Mouse (Mus musculus) lung, embryonic 14.5 days (tissue): ENCODE measurements around the gene Gchfr. TPM values are rescaled to one million over a fixed set of nuclear protein-coding genes. Genes with fewer than 3 reads are reported as not detected.

Experiments
- ATAC-seq: fragments of 200-750 bp; cut with Nextera tagmentation; 2 replicates; pipeline ENCODE4 v1.8.0; 2017; ENCODE audit warnings: mild to moderate bottlenecking, moderate TSS enrichment, moderate library complexity; ENCODE audit not compliant: insufficient read depth
- DNase-seq: peaks from one replicate; pipeline ENCODE4 v3.0.0-alpha.2; 2015
- H3K27ac ChIP-seq: fragments of 300-500 bp; sonication (generic); 2 replicates; pipeline ENCODE4 v1.5.1; 2014; ENCODE audit warnings: low read depth, mild to moderate bottlenecking, moderate library complexity
- H3K27me3 ChIP-seq: fragments of 300-500 bp; sonication (generic); 2 replicates; pipeline ENCODE4 v1.6.1; 2014; ENCODE audit warnings: low read length, control low read depth; ENCODE audit not compliant: insufficient read depth
- H3K36me3 ChIP-seq: fragments of 300-500 bp; sonication (generic); 2 replicates; pipeline ENCODE4 v1.6.1; 2014; ENCODE audit warnings: control low read depth; ENCODE audit not compliant: insufficient read depth
- H3K4me1 ChIP-seq: fragments of 300-500 bp; sonication (generic); 2 replicates; pipeline ENCODE4 v1.6.1; 2014; ENCODE audit warnings: antibody characterized with exemption, control low read depth; ENCODE audit not compliant: insufficient read depth
- H3K4me2 ChIP-seq: fragments of 300-500 bp; sonication (generic); 2 replicates; pipeline ENCODE4 v1.6.1; 2014; ENCODE audit warnings: mild to moderate bottlenecking
- H3K4me3 ChIP-seq: fragments of 300-500 bp; sonication (generic); 2 replicates; pipeline ENCODE4 v1.5.1; 2014; ENCODE audit warnings: low read depth, low read length
- H3K9ac ChIP-seq: fragments of 300-500 bp; sonication (generic); 2 replicates; pipeline ENCODE4 v1.6.1; 2014
- H3K9me3 ChIP-seq: fragments of 300-500 bp; sonication (generic); 2 replicates; pipeline ENCODE4 v1.6.1; 2016; ENCODE audit warnings: low read depth, low read length, control low read depth
- CTCF ChIP-seq: IDR thresholded peaks from 2 replicates; pipeline ENCODE4 v1.5.1; 2016; ENCODE audit warnings: antibody characterized with exemption, low read depth
- WGBS: fragments of 180-500 bp; shearing (Covaris S2); extraction: QIAGEN DNeasy Blood & Tissue Kit; methylation state at CpG from one replicate; pipeline ENCODE4 v1.1.7; 2014; 5-methylcytosine and 5-hydroxymethylcytosine counted together
- polyA plus RNA-seq: library from polyadenylated mRNA; unstranded; fragments of >200 nt; fragmentation: Nextera tagmentation; extraction: Ambion mirVana; gene quantifications from 2 replicates; pipeline ENCODE4 v1.2.1, GENCODE M21; 2014

Gchfr gene
- polyA plus RNA-seq, 1 experiment from 2014 or later = 24.9 TPM

DNA sequence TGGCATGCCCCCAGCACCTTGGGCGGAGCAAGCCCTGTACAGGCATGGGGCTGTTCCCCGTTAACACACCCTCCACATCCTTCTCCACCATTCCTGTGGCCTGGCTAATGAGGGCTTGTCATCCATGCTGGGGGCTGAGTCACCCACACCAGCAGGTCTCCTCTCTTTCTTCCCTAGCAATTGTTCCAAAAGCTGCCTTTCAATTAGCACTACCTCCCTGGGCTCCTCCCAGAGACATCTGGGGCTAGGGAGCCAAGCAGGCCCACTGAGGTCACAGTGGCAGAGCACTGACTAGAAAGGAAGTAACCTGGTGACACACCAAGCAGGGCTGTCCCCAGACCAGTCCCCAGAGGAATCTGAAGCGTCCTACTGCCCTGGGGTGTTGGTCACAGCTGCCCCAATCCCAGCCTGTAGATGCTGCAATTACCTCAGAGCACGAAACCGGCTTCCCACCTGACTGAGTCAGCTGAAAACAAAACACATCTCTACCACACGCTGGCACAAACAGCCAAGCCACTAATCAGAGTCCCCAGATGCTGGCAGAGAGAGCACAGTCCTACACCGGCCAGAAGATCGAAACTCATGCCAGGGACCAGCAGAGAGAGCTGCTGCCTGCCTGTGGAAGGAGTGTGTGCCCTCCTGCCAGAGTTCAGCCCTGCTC lies 6.5 kb downstream of the Gchfr start, which contains the start of gene Gm14137:
Gene Gm14137, plus strand, starts transcription at position 519 of the 661 bp plus-strand sequence.
- H3K4me3 ChIP-seq = no peak within 1 kb of the TSS
- no peak for TF ChIP-seq CTCF
- DNase-seq (no peak), ATAC-seq (no peak)
- peaks cover 3% of the 10 kb centered on the region; the same call in 1 of the 2 replicates for H3K36me3 ChIP-seq
- no peak within 1 kb of the TSS for H3K9ac ChIP-seq
- H3K9me3 ChIP-seq = no peaks in the 10 kb centered on the region
- 56% methylated on average over 8 of the region's 8 CpGs for WGBS
- H3K4me2 ChIP-seq = peak within 1 kb of the TSS; percentile 41; the same call in 1 of the 2 replicates
- H3K27ac ChIP-seq = peak within 1 kb of the TSS; percentile 72; the same call in 1 of the 2 replicates
- no peaks in the 10 kb centered on the region for H3K27me3 ChIP-seq
- H3K4me1 ChIP-seq = peaks cover 10% of the 10 kb centered on the region

DNA sequence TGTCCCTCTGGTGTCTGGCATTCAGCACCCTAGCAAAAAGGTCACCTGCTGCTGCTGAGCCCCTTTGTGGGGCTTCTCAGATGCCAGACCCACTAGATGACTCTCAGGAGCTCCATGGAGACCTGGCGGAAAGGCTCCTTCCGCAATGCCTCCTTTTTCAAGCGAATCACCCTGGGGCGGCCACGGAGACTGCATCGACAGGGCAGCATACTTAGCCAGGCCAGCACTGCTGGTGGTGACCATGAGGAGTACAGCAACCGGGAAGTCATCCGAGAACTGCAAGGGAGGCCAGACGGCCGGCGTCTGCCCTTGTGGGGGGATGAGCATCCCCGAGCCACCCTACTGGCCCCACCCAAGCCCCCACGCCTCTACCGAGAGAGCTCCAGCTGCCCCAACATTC lies 7.3 kb downstream of the Gchfr start:
- TF ChIP-seq CTCF = no peak
- no peak overlapping the region for H3K9ac ChIP-seq
- WGBS = 64% methylated on average over 14 of the region's 14 CpGs
- peaks cover 10% of the 10 kb centered on the region for H3K4me1 ChIP-seq
- ATAC-seq (no peak), DNase-seq (no peak)
- no peaks in the 10 kb centered on the region for H3K9me3 ChIP-seq
- H3K4me3 ChIP-seq = no peak overlapping the region
- H3K27me3 ChIP-seq = no peaks in the 10 kb centered on the region
- H3K27ac ChIP-seq = no peak overlapping the region
- H3K36me3 ChIP-seq = peaks cover 10% of the 10 kb centered on the region
- H3K4me2 ChIP-seq = no peak overlapping the region

DNA sequence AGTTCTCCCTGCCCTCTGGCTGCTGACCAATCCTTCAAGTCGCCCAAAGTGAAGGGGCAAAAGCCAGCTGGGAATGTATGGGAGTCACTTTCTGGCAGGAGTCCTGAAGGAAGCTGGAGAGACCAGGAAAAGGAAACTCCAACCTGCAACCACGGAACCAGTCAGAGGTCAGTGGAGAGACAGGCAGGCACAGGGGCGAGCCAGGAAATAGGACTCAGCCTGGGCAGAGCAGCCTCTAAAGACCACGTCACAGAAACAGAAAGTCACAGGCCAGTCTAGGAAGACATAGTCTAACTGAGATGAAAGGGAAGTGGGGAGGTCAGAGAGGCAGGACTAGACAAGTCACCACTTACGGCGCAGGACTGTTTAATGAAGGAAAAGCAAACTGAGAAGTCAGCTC lies 8.0 kb downstream of the Gchfr start:
- H3K4me1 ChIP-seq = peaks cover 10% of the 10 kb centered on the region
- H3K9me3 ChIP-seq = no peaks in the 10 kb centered on the region
- no peak overlapping the region for H3K4me3 ChIP-seq
- H3K27ac ChIP-seq = no peak overlapping the region
- H3K36me3 ChIP-seq = peaks cover 16% of the 10 kb centered on the region
- no peak overlapping the region for H3K9ac ChIP-seq
- no peak for DNase-seq
- H3K27me3 ChIP-seq = no peaks in the 10 kb centered on the region
- no peak for ATAC-seq
- WGBS = 48% methylated on average over 6 of the region's 6 CpGs
- no peak for TF ChIP-seq CTCF
- H3K4me2 ChIP-seq = no peak overlapping the region

DNA sequence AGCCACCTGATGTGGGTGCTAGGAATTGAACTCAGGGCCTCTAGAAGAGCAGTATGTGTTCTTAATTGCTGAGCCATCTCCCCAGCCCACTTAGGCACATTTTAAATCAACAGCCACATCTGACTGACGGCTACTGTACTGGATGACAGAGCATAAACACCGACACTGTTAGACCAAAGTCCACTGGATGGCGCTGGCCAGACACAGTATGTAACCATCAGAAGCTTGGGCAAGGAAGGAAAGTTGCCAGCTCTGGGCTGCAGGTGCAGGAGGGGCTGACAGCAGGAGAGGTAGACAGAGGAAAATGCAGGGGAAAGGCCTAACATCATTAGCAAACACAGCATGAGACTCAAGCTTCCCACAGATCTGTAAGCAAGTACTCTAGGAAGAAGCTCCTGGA lies 9.2 kb downstream of the Gchfr start:
- Histone ChIP-seq H3K27me3 (no peaks in the 10 kb centered on the region), H3K4me2 (no peak overlapping the region), H3K9me3 (no peaks in the 10 kb centered on the region), H3K27ac (no peak overlapping the region), H3K36me3 (peaks cover 17% of the 10 kb centered on the region), H3K4me3 (no peak overlapping the region), H3K4me1 (peaks cover 10% of the 10 kb centered on the region), H3K9ac (no peak overlapping the region)
- ATAC-seq = no peak
- DNase-seq = no peak
- no peak for TF ChIP-seq CTCF
- 54% methylated on average over 3 of the region's 3 CpGs for WGBS

DNA sequence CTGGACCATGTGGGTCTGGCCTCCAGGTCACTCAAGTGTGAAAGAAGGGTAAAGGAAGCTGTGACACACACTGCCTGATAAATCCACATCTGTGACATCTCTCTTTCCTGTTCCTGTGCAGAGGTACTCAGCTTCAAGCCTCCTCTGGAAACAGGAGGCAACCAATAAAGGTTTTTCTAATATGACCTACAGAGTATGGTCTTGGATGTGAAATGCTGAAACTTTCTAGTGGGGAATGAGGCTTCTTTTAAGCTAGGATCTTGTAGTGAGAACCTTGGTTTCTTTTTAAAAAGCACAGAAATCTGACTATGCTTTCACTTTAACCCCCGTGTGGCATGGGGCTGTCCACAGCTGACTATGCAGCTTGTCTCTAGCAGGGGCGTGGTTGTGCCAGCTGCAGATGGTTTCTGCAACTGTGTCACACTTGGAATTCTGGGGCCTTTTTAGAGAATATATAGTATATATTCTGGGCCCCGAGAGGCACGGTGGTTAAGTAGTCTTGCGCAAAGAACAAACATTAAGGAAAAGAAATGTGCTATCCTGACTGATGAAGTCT lies 9.9 kb downstream of the Gchfr start:
- TF ChIP-seq CTCF = no peak
- Histone ChIP-seq H3K36me3 (peaks cover 17% of the 10 kb centered on the region), H3K4me3 (no peak overlapping the region), H3K9me3 (no peaks in the 10 kb centered on the region), H3K9ac (no peak overlapping the region), H3K4me2 (no peak overlapping the region), H3K4me1 (peaks cover 9% of the 10 kb centered on the region), H3K27me3 (no peaks in the 10 kb centered on the region), H3K27ac (no peak overlapping the region)
- no peak for ATAC-seq
- WGBS = 77% methylated on average over 5 of the region's 5 CpGs
- DNase-seq = no peak

- no peak overlapping the region for H3K27ac ChIP-seq
- WGBS = 85% methylated on average over 7 of the region's 7 CpGs
Measured at GRCm38 (mm10) chr2:119182914-119183313, 15.3 kb downstream of the Gchfr start.

DNA sequence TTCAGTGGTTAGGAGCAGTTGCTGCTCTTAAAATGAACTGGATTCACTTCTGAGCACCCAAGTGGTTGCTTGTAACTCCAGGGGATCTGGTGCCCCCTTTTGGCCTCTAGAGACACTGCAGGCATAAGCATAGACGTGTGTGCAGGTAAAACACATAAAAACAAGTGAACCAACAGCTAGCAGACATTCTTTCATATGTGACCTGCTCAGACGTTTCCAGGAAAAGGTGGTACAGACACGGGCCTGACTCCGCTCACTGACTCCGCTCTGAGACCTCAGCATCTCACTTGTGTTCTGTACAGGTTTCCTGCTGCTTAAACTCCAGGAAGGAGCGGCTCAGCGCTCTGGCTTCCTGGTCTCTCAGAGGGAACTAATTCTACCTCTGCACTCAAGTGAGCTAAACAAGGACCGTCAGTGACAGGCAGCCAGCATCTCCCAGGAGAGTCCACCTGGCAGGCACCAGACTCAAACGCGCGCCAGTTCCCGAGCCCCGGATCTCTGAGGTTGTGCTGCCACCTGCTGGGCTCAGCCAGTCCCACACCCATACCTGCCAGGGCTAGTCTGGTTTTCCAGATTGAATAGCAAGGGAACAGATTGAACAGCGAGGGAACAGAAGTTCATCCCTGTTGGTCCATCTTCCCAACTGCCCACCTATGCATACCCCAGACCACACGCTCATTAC lies 21.6 kb downstream of the Gchfr start:
- TF ChIP-seq CTCF = peak; percentile 88
- H3K36me3 ChIP-seq = peaks cover 8% of the 10 kb centered on the region; the same call in 1 of the 2 replicates
- no peaks in the 10 kb centered on the region for H3K4me1 ChIP-seq
- peak overlapping the region; percentile 25 for H3K4me3 ChIP-seq
- 7% methylated on average over 15 of the region's 15 CpGs for WGBS
- peak overlapping the region; percentile 66 for H3K4me2 ChIP-seq
- peak; percentile 87 for DNase-seq
- H3K9ac ChIP-seq = 0 out of 2 replicates have a peak overlapping the region, but pooled peaks have one; percentile 7
- H3K27me3 ChIP-seq = no peaks in the 10 kb centered on the region
- no peaks in the 10 kb centered on the region for H3K9me3 ChIP-seq
- H3K27ac ChIP-seq = no peak overlapping the region
- ATAC-seq = peak; percentile 84

More at GRCm38 (mm10) chr2:119182914-119183313, 15.3 kb downstream of the Gchfr start:
- Histone ChIP-seq H3K27me3 (no peaks in the 10 kb centered on the region), H3K4me1 (no peaks in the 10 kb centered on the region), H3K9ac (no peak overlapping the region), H3K4me2 (no peak overlapping the region), H3K9me3 (no peaks in the 10 kb centered on the region), H3K4me3 (no peak overlapping the region), H3K36me3 (peaks cover 38% of the 10 kb centered on the region)
- no peak for TF ChIP-seq CTCF
- no peak for ATAC-seq
- DNase-seq = no peak
